Mouse (Mus musculus): Measurements from ENCODE around the gene Kif6.

Gene Kif6

DNA sequence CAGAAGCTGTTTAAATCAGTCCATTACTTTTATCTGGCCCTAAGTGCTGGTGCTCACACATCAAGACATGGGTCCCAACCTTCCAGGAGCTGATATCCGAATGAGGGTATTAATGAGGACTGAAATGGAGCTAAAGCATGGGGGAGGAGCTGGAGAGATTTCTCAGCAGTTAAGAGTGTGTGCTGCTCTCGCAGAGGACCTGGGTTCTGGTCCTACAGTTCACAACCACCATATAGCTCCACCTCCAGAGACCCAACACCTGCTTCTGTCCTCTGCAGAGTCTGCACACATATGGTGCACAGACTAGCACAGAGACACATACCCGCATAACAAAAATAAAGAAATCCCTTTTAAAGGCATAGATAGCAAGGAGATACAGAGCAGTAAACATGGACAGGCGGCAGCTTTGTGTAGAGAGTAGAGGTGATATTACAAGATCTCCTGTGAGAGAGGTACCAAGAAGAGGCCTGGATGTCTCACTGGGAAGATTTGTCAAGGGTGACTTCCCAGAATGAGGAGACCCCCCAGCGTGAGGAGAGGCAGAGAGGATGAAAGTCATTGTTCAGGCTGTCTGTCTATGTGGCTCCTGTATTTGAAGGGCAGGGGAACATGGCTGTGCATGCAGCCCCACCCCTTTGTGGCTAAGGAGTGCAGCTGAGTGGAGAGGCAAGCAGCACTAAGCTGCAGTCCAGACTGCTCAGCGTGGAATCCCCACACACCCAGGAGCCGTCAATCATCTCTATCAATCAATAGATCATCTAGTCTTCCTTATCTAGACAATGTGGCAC lies 173.4 kb downstream of the Kif6 start:
- in situ Hi-C loops (cut with MboI): no loop called here

DNA sequence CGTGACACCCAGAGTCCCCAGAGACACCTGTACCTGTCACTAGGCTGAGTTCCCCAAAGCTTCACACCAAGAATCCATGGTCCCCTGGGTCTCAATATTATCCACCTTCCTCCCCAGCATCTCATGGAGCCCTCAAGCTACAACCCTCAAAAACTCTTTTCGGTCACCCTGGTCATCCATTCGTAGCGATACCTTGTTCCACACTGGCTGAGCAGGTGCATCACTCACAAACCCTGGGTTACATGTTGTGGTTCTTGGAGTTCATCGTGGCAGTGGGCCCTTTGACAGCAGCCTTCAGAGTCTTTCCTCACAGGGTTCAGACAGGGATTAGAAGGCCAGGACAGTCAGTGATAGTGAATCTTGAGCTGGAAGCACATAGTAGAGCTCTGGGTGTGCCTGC lies 176.6 kb downstream of the Kif6 start:
- in situ Hi-C loops (cut with MboI): no loop called here

DNA sequence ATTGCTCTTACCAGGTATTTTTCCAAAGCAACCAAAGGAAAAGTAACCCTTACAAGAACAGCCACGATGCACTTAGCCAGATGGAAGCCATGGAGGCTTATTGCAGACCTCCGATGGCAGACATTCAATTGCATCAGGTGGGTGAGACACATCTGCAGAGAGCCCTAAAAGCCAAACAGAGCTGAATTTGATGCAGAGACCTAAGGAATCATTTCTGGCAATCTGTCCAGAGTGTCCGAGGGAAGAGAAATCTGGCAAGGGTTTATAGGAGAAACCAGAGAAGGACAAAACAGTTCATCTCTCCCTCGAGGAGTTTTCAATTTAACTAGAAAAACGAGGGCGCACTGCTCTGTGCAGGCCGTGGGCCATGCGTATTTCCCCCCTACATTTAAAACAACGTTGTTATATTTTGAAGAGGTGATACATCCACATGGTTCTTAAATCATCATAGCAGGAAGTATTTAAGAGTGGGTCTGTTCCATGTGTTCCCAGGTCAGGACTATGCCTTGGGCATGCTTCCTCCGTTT lies 177.3 kb downstream of the Kif6 start:
- in situ Hi-C loops (cut with MboI): no loop called here

DNA sequence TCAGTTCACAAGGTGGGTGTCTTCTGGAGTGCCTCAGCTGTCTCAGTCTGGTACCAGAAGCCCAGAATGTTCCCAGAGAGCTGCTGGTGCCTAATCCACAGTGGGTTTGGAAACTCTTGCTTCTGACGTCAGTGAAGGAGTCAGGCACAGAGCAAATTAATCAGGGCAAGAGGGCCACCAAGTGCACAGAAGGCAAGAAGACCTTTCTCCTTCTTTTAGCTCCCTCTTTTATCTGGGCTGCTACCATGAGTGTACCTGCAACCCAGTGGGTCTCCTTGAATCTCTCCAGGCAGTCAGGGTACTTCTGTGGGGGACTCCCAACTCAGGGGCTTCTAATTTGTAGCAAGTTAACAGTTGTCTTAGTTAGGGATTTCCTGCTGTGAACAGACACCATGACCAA lies 178.0 kb downstream of the Kif6 start:
- in situ Hi-C loops (cut with MboI): no loop called here

DNA sequence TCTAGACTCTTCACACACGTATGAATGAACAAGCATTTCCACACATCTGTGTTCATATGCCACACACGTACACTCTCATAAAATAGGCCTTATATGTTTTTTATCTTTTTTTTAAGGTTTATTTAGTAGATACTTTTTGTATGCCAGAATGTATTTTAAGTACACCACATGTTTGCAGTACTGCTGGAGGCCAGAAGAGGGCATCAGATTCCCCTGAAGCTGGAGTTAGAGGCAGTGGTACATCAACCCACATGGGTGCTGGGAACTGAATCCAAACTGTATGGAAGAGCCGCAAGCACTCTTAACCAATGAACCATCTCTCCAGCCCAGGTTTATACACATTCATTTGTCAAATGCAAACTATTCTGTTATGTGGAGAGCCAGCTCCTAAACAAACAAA lies 179.0 kb downstream of the Kif6 start:
- in situ Hi-C loops (cut with MboI): no loop called here

DNA sequence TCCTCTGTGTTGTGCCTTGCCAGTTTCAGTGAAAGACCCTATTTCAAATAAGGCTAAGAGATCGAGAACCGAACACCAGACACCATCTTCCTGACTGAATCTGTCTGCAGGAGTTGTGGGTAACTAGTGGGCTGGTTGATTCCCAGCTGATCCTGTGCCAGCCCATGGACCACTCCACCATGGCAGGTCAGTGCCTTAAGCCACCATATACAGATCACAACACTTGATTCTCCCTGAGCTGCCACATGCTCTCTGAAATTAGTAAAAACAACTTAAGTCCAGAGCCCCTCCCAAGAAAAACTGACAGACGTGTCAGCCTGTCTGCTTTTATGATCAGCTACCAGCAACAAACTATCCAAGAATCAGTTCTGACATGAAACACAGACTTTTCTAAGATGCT lies 180.3 kb downstream of the Kif6 start:
- in situ Hi-C loops (cut with MboI): no loop called here

DNA sequence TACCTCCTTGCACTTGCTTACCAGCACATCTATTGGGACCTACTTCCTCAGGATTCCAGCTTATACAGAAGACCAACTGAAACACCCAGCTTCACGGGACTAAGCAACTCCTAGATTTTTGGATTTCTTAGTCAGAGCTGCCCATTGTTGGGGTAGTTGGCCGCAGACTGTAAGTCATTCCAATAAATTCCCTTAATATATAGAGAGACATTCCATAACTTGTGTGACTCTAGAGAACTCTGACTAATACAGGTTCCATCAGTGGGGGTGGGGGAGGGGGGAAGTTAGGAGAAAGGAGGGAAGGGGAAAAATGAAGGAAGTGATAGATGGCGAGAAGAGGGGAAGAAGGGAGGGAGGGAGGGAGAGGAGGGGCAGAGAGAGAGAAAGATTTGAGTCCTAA lies 181.2 kb downstream of the Kif6 start:
- in situ Hi-C loops (cut with MboI): no loop called here

DNA sequence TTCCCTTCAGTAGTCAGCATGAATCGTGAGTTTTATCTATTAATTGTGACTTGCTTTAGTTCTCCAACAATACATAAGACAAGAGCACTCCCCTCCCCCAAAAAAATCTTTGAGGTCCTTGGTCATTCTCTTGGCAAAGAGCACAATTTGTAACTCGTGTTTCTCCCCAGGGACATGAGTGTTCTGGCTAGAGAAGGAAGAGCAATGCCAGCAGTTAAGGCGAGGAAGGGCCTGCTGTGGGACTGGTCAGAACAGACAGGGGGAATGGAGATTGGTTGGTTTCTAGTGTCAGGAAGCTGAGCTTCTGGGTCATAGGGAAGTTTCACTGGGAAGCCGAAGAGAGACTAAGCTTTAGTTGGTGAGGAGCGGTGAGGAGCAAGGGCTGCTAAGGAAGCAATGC lies 184.2 kb downstream of the Kif6 start:
- in situ Hi-C loops (cut with MboI): no loop called here

DNA sequence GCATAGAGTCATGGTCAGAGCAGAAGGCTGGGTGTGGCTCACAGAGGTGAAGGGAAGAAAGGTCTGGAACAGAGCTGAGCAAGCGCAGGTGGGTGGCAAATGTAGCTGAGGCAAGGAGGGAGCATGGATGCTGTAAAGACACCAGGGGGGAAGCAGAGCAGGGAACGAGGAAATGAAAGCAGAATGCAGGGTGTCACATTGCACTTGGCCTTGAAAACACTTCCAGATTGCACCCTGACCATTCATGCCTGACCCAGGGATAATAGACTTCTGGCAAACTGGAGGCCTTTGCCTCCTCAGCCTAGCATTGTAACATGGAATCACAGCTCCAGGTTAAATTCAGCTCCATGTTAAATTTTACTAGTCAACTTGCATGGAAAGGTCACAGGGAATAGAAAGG lies 185.2 kb downstream of the Kif6 start:
- in situ Hi-C loops (cut with MboI): no loop called here

DNA sequence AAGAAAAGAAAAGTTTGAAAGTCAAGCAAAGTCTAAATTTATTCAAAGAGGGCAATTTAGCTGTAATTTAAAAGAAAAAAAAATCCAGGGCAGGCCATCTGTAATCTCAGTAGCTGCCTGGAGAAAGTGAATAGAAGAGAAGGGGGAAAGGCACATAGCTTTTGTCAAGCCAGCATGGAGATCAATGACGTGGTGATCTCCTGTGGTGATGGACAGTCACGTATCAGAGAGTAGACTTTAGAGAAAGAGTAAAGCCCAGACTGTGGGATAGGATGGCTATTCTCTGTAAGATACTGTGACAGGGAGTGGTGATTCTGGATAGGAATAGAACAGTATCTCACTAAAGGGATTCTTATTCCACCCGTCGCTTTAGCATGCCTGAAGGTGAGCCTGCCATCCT lies 192.5 kb downstream of the Kif6 start:
- in situ Hi-C loops (cut with MboI): no loop called here

DNA sequence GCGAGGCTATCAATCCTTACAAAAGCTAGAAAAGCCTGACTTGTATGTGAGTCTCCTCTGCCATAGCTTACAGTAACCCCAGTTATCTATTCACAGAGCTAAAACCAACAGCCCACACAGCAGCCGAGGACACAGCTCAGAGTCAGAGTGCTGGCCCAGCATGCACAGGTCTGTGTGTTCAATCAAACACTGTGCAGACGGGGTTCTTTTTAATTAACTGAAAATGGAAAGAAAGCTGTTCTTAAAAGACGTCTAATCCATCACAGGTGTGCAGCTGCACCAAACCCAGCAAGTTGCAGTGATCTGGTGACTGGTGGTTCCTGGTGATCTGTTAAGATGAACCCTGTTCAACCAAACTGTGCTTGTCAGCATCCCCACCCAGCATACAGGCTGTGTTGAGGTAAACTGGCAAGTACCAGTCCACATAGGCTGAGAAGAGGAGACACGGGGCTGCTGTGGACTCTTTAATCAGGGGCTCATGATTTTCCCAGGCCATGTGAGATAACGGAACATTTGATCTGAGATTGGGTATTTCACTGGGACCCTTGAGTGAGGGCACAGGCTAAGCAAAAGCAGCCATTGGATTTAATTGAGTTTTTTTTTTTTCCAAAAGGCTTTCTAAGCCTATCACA lies 193.9 kb downstream of the Kif6 start:
- in situ Hi-C loops (cut with MboI): no loop called here

DNA sequence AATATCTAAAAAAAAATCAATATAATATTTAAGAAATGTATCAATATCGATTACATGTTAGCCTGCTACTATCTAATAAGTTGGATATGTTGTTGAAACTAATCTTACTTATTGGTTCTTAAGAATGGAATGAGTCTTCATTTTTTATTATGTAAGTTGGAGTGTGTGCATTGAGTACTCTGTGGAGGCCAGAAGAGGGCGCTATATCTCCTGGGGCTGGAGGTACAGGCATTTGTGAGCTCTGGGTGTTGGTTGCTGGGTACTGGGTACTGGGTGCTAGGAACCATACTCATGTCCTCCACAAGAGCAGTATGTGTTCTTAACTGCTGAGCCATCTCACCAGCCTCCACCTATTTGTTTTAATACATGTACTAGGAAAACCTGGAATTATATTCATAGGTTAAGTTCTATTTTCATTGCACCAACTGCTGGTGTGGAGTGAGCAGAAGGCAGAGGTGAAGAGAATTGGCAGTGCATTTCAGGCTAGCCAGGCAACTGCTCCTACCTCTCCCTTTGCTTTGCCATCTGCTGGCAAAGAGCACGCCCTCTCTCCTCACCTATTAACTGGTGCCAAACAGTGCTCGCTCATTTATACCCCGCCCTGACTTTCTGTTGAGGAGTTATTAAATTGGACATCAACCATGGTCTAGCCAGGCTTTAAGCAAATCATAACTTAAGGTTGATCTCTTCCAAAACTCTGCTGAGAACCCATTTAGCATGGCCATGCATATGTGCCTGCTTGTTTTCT lies 199.1 kb downstream of the Kif6 start:
- in situ Hi-C loops (cut with MboI): no loop called here

DNA sequence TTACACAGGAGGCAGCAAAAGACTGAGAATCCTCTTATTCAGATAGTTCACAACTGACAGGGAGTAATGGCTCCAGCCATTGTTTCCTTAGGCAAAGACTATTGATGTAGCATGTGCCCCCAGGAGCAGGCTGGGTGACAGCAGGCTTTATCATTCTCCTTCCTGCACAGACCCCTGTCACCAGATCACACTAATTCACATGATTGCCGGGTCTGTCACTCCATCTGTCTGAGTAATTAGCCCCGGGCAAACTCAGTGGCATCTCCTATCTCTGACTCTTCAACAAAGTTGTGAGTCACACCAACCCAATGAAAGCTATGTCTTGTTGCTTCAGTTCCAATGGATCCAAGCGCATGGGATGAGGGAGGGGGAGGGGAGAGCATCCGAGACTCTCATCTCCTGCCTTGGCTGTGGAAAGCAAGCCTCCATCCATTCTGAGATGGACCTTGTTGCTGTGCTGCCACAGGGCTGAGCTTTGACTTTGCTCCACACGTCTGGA lies 201.2 kb downstream of the Kif6 start:
- in situ Hi-C loops (cut with MboI): no loop called here

DNA sequence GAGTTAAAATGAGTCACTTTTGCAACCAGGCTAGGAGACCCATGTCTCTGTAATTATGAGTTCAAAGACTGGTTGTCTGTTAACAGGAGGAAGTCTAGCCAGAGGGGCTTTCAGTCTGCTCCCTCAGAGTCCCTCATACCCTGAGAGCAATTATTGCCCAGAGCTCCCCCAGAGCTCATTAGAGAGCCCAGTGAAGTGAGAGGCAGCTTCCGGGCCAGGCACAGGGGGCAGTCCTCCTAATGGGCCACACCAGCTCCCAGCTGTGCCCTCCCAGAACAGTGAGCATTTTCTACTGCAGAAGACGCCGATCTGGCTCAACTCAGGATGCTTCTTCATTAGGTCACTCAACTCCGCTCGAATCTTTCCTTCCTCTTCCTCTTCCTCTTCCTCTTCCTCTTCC lies 201.8 kb downstream of the Kif6 start:
- in situ Hi-C loops (cut with MboI): no loop called here

DNA sequence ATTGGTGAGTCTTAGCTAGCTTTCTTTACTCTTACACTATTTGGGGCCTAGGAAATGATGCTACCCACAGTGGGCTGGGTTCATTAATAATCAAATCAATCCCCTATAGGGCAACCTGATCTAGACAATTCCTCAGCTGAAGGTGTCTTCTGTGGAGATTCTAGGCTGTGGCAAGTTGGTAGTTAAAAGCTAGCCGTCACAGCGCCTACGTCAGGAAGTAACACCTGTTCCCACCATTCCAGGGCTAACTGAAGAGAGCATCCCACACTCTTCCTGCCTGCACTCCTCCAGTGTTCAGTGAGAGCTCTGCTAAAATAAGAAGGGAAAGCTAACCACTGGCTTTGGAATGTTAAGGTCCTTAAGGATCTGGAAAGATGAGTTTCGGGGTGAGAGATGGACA lies 205.3 kb downstream of the Kif6 start:
- in situ Hi-C loops (cut with MboI): no loop called here

DNA sequence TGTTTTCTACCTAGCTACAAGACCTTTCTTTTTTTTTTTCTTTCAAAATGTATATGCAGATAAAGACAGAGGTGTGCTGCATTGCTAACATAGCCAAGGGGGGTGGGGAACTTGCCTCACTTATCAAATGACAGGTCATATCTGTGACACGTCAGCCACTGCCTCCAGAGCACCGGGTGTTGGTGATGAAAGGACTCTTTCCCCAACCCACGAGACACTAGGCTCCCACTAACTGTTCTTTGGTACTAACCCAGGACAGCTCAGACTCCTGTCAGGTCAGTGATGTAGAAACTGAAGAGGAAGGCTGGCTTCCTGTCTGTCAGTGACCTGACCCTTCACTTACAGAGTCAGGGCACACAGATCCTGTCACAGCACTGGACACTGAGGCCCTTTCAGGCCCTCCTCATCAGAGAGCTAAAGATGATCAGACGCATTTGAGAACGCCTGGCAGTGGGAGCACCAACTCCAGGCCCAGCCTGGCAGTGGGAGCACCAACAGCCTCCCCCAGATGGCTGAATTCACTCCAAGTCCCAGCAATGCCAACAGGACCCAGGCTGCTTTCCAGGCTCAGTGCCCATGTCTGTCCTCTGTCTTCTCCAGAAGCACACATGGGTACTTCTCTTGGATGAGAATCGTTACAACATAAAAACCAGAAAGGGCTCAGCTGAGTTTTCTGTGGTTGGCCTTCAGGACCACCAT lies 209.4 kb downstream of the Kif6 start:
- in situ Hi-C loops (cut with MboI): no loop called here

DNA sequence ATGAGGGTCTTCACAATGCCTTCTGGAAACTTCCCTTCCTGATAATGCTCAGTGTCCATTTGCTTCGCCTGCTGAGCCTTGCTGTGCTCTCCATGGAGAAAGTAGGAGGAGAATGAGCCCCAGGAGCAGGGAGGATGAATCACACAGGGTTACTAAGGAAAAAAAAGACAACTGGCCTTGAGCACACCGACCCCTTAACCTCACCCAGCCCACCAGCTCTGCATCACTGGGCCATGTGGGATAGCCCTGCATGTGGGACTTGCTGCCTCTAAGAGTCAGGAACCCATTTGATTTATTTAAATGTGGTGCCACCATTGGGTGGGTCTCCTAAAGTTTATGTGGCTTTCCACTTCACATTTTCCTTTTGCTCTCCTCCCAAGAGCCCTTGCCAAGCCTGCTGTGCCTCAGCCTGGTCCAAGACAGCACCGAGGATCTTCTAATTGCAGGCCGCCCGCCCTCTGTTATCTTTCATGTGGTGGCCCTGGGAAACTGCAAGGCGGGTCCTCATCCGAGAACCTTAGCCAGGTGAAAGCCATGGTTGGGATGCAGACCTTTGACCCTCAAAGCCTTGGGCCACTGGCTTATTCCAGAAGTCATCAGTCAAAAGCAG lies 210.0 kb downstream of the Kif6 start:
- in situ Hi-C loops (cut with MboI): no loop called here

DNA sequence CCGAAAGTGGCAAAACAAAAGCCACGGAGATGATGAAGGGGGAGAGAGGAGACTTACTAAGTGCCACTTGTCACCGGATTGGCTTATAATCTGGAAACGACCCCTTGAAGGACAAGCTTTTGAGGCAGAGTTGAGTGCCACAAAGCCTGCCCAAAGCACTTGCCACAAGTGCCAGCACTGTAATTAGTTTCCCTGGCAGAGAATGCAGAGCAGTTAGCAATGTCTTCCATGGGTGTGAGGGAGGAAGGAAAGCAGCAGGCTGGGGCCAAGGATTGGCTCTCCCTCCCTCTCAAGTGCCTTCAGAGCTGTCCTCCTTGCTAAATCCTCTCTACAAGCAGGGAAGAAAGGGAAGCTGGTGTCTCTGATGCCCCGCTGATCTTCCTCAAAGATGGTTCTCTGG lies 210.9 kb downstream of the Kif6 start:
- in situ Hi-C loops (cut with MboI): no loop called here

DNA sequence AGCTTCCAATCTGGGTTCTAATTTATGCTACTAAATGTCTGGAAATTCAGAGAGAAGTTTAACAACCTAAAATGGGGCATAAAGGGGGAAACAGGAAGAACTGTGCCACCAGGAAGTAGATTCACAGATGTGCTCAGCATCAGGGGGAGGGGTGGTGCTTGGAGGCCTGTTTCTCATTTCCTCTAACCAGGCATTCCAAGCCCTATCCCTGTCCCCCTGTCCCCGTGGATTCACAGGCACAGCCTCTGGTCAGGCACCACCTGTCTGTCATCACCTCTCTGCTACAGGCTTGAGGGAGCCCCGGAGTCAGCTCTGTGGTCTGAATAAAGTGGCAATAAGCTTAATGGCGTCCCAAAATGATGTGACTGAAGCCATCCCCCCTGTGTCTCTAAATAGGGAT lies 216.8 kb downstream of the Kif6 start:
- in situ Hi-C loops (cut with MboI): no loop called here

DNA sequence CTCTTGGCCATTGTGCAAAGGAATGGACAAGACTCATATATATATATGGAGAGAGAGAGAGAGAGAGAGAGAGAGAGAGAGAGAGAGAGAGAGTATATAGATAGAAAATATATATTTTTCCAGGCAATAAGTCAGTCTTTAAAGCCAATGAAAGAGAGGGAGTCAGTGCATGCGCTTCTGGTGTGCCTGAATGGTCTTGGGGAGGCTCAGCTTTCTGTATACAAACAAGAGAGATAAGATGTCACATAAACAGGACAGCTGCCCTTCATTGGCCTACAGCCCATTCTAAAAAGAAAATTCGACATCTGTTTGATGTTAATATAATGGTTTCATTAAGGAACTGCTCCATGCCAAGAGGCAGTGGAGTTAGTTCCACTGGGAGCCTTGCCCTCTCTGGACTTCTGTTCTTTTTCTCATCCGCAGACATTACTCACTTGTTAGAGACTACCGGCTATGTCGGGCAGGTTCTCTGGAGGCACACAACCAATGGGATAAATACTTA lies 219.2 kb downstream of the Kif6 start:
- in situ Hi-C loops (cut with MboI): no loop called here

DNA sequence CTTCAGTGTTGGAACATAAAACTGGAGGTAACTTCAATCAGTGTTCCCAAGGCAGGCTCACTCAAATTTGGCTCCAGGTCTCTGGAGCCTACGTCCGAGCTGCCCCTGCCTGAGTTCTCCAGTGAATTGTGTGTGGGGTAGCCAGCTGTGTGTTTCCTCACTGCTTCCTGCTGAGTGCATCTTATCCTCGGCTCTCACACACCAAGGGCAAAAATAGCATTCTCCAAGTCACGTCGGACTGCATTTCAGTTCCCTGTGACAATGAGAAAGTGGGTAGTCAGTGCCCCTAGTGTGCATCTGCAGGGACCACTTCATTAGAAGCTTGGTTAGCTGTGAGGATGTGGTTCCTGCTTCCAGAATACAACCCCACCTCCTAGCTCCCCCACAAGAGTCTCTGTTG lies 222.5 kb downstream of the Kif6 start:
- in situ Hi-C loops (cut with MboI): no loop called here
